Mouse (Mus musculus): ENCODE measurements around the gene Vim.
"Not testable (repeated sequence)": the region's sequence is repeated elsewhere in the genome, so short reads cannot be mapped to it uniquely, and the experiment has no call there.

The Vim gene

GRCm38 (mm10) chr2:13570122-13570521, 3.6 kb upstream of the Vim start:
- in situ Hi-C loops (cut with MboI) = no loop called here

- in situ Hi-C loops (cut with MboI) = no loop called here
Measured at GRCm38 (mm10) chr2:13572101-13572553, 1.6 kb upstream of the Vim start.

- in situ Hi-C loops (cut with MboI) = no loop called here
Measured at GRCm38 (mm10) chr2:13572647-13573407, 900 bp upstream of the Vim start.

GRCm38 (mm10) chr2:13574066-13574800, 506 bp downstream of the Vim start:
- in situ Hi-C loops (cut with MboI) = no loop called here

- in situ Hi-C loops (cut with MboI) = no loop called here
Measured at GRCm38 (mm10) chr2:13574801-13575150, 1.0 kb downstream of the Vim start.

- in situ Hi-C loops (cut with MboI) = no loop called here
Measured at GRCm38 (mm10) chr2:13575287-13575801, 1.6 kb downstream of the Vim start.

- in situ Hi-C loops (cut with MboI) = no loop called here
Measured at GRCm38 (mm10) chr2:13575926-13576325, 2.2 kb downstream of the Vim start.

- in situ Hi-C loops (cut with MboI) = no loop called here
Measured at GRCm38 (mm10) chr2:13577399-13577798, 3.7 kb downstream of the Vim start.

- in situ Hi-C loops (cut with MboI) = no loop called here
Measured at GRCm38 (mm10) chr2:13578473-13579152, 4.9 kb downstream of the Vim start.

- in situ Hi-C loops (cut with MboI) = no loop called here
Measured at GRCm38 (mm10) chr2:13579315-13579714, 5.6 kb downstream of the Vim start.

GRCm38 (mm10) chr2:13579991-13580390, 6.3 kb downstream of the Vim start:
- in situ Hi-C loops (cut with MboI) = no loop called here

- in situ Hi-C loops (cut with MboI) = no loop called here
Measured at GRCm38 (mm10) chr2:13582184-13582583, 8.5 kb downstream of the Vim start.

GRCm38 (mm10) chr2:13583746-13584145, 10.0 kb downstream of the Vim start:
- in situ Hi-C loops (cut with MboI) = not testable (repeated sequence)

- in situ Hi-C loops (cut with MboI) = loop anchor here (10.0 kb wide), 1 partner anchor 299 kb away; no protein-coding TSS in a partner anchor
Measured at GRCm38 (mm10) chr2:13593328-13593727, 19.6 kb downstream of the Vim start.

GRCm38 (mm10) chr2:13596965-13597656, 23.4 kb downstream of the Vim start:
- in situ Hi-C loops (cut with MboI) = loop anchor here (10.0 kb wide), 1 partner anchor 302 kb away; no protein-coding TSS in a partner anchor

- in situ Hi-C loops (cut with MboI) = loop anchor here (10.0 kb wide), 1 partner anchor 303 kb away; no protein-coding TSS in a partner anchor
Measured at GRCm38 (mm10) chr2:13598166-13598565, 24.4 kb downstream of the Vim start.

GRCm38 (mm10) chr2:13603093-13603492, 29.4 kb downstream of the Vim start:
- in situ Hi-C loops (cut with MboI) = no loop called here

GRCm38 (mm10) chr2:13603636-13604035, 29.9 kb downstream of the Vim start:
- in situ Hi-C loops (cut with MboI) = not testable (repeated sequence)

- in situ Hi-C loops (cut with MboI) = no loop called here
Measured at GRCm38 (mm10) chr2:13630136-13630832, 56.6 kb downstream of the Vim start.

Measured in mature B cell (primary cell).